Mouse (Mus musculus) frontal cortex, postnatal 10 days (tissue): ENCODE results near the gene Fhl3.

Experiments used
- DNase-seq, 2 experiments: peaks; one replicate each; pipeline ENCODE4 v3.0.0; 2022; ENCODE audit warnings: low spot score in 2 of 2, mixed read lengths in 1 of 2

Fhl3 gene

DNA sequence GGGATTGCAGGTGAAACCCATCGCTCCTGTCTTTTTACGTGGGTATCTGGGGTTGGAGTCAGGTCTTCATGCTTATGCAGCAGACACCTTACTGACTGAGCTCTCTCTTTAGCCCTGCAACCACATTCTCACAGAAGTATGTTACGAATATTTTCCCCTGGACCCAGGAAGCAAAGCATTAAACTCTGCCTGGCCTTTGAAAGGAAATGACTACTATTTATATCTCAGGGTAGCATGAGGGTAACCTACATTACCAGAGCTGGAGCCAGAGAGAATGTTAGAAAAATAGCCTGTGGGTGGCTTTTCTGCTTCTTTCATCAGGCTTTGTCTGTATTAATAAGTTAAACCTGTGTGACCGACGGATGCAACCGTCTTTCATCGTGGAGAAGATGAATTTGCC, 55.0 kb downstream of the Fhl3 start:
- DNase-seq, result no peak
